Mouse (Mus musculus) intestine, embryonic 14.5 days (tissue): ENCODE data around the gene 1700067K01Rik. TPM values are rescaled to one million over a fixed set of nuclear protein-coding genes. Genes with fewer than 3 reads are reported as not detected.

Experiments
- ATAC-seq: fragments of 200-750 bp; cut with Nextera tagmentation; replicated peaks from 2 replicates; pipeline ENCODE4 v1.8.0; 2017; ENCODE audit warnings: low read depth, moderate number of reproducible peaks, moderate TSS enrichment, moderate library complexity; ENCODE audit not compliant: low FRiP score, low TSS enrichment
- DNase-seq: peaks from one replicate; pipeline ENCODE4 v3.0.0-alpha.2; 2018; ENCODE audit warnings: low spot score
- H3K27ac ChIP-seq: fragments of 300-500 bp; sonication (generic); 2 replicates; pipeline ENCODE4 v1.5.1; 2014; ENCODE audit warnings: low read depth, mild to moderate bottlenecking, control low read depth
- H3K27me3 ChIP-seq: fragments of 300-500 bp; sonication (generic); replicated peaks from 2 replicates; pipeline ENCODE4 v1.6.1; 2014; ENCODE audit warnings: low read length, control low read depth; ENCODE audit not compliant: control insufficient read depth, insufficient read depth
- H3K36me3 ChIP-seq: fragments of 300-500 bp; sonication (generic); 2 replicates; pipeline ENCODE4 v1.6.1; 2014; ENCODE audit warnings: low read length, control low read depth; ENCODE audit not compliant: control insufficient read depth, insufficient read depth
- H3K4me1 ChIP-seq: fragments of 300-500 bp; sonication (generic); replicated peaks from 2 replicates; pipeline ENCODE4 v1.6.1; 2014; ENCODE audit warnings: low read length, control low read depth, mixed read lengths; ENCODE audit not compliant: control insufficient read depth, insufficient read depth
- H3K4me2 ChIP-seq: fragments of 300-500 bp; sonication (generic); 2 replicates; pipeline ENCODE4 v1.6.1; 2014; ENCODE audit warnings: low read length
- H3K4me3 ChIP-seq: fragments of 300-500 bp; sonication (generic); 2 replicates; pipeline ENCODE4 v1.5.1; 2014; ENCODE audit warnings: low read depth, low read length, control low read depth, mixed read lengths
- H3K9ac ChIP-seq: fragments of 300-500 bp; sonication (generic); 2 replicates; pipeline ENCODE4 v1.6.1; 2014; ENCODE audit warnings: mild to moderate bottlenecking, low read length
- H3K9me3 ChIP-seq: fragments of 300-500 bp; sonication (generic); 2 replicates; pipeline ENCODE4 v1.6.1; 2016; ENCODE audit warnings: low read length, control low read depth; ENCODE audit not compliant: control insufficient read depth
- WGBS: fragments of 180-500 bp; shearing (Covaris S2); extraction: QIAGEN DNeasy Blood & Tissue Kit; methylation state at CpG from one replicate; pipeline ENCODE4 v1.1.7; 2014; 5-methylcytosine and 5-hydroxymethylcytosine counted together
- polyA plus RNA-seq: library from polyadenylated mRNA; unstranded; fragments of >200 nt; fragmentation: Nextera tagmentation; extraction: Ambion mirVana; gene quantifications from 2 replicates; pipeline ENCODE4 v1.2.1, GENCODE M21; 2014

Gene 1700067K01Rik
- polyA plus RNA-seq, 1 experiment from 2014 or later = 0.39 TPM

DNA sequence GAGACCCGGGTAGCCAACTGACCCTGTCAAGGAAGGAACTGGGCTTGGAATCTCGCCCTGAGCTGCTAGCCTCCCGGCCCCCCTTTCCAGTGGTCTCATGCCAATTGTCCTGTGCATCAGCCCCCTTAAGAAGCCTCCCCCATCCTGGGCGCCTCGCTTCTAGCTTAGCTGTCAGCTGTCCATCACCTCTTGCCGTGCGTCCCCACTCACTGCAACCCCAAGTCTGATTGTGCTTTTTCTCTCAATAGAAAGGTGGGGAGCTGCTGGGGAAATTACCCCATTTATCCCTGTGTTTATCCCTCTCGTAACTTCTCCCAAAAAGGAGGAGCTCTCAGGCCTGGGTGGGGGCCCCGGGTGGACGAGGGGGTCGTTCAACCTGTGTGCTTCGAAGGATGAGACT, 5.3 kb upstream of the 1700067K01Rik start:
- peak overlapping the region; percentile 81 for H3K4me2 ChIP-seq
- no peaks in the 10 kb centered on the region for H3K27me3 ChIP-seq
- no peak overlapping the region for H3K27ac ChIP-seq
- 19% methylated on average over 12 of the region's 12 CpGs for WGBS
- H3K4me3 ChIP-seq = peak overlapping the region; percentile 76
- no peak for DNase-seq
- no peaks in the 10 kb centered on the region for H3K9me3 ChIP-seq
- 0 out of 2 replicates have a peak, but pooled peaks have one; percentile 0 for ATAC-seq
- peaks cover 55% of the 10 kb centered on the region for H3K36me3 ChIP-seq
- peaks cover 17% of the 10 kb centered on the region for H3K4me1 ChIP-seq
- H3K9ac ChIP-seq = peak overlapping the region; percentile 79; the same call in 1 of the 2 replicates

GRCm38 (mm10) chr8:83996567-83997505, 4.5 kb upstream of the 1700067K01Rik start:
- 0% methylated on average over 47 of the region's 103 CpGs for WGBS
- ATAC-seq (peak; percentile 78), DNase-seq (peak; percentile 90)
- H3K27me3 ChIP-seq = no peaks in the 10 kb centered on the region
- H3K9ac ChIP-seq = peak overlapping the region; percentile 79
- H3K4me3 ChIP-seq = peak overlapping the region; percentile 76
- H3K4me2 ChIP-seq = peak overlapping the region; percentile 81
- H3K36me3 ChIP-seq = peaks cover 51% of the 10 kb centered on the region
- H3K27ac ChIP-seq = peak overlapping the region; percentile 97
- H3K9me3 ChIP-seq = no peaks in the 10 kb centered on the region
- H3K4me1 ChIP-seq = peaks cover 17% of the 10 kb centered on the region

DNA sequence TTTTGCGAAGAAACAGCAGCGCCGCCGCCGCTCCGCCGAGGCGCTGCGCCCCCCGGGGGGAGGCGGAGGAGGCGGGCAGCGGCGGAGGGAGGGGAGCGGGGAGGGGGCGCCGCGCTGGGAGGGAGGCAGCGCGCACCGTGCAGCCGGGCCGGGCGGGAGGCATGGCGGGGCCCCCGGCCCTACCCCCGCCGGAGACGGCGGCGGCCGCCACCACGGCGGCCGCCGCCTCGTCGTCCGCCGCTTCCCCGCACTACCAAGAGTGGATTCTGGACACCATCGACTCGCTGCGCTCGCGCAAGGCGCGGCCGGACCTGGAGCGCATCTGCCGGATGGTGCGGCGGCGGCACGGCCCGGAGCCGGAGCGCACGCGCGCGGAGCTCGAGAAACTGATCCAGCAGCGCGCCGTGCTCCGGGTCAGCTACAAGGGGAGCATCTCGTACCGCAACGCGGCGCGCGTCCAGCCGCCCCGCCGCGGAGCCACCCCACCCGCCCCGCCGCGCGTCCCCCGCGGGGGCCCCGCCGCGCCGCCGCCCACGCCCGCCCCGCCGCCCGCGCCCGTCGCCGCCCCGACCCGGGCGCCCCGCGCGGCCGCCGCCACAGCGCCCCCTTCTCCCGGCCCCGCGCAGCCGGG, 3.7 kb upstream of the 1700067K01Rik start, which contains the start of gene Samd1:
TSS of gene Samd1 (plus strand) at position 162 of the 631 bp plus-strand sequence.
- Histone ChIP-seq H3K27me3 (no peaks in the 10 kb centered on the region), H3K36me3 (peaks cover 45% of the 10 kb centered on the region), H3K27ac (peak within 1 kb of the TSS; percentile 97), H3K4me1 (peaks cover 17% of the 10 kb centered on the region), H3K9ac (peak within 1 kb of the TSS; percentile 79), H3K9me3 (no peaks in the 10 kb centered on the region), H3K4me2 (peak within 1 kb of the TSS; percentile 81), H3K4me3 (peak within 1 kb of the TSS; percentile 76)
- 1% methylated on average over 42 of the region's 112 CpGs for WGBS
- peak; percentile 78 for DNase-seq
- ATAC-seq = 0 out of 2 replicates have a peak, but pooled peaks have one; percentile 7

- peak; percentile 85 for DNase-seq
- Histone ChIP-seq H3K4me2 (peak overlapping the region; percentile 68), H3K27me3 (no peaks in the 10 kb centered on the region), H3K4me3 (peak overlapping the region; percentile 76), H3K27ac (peak overlapping the region; percentile 97), H3K9ac (peak overlapping the region; percentile 62), H3K4me1 (peaks cover 17% of the 10 kb centered on the region), H3K36me3 (peaks cover 43% of the 10 kb centered on the region), H3K9me3 (no peaks in the 10 kb centered on the region)
- WGBS = 1% methylated on average over 80 of the region's 92 CpGs
- no peak for ATAC-seq
These were observed 2.9 kb upstream of the 1700067K01Rik start for GRCm38 (mm10) chr8:83998231-83999056.

DNA sequence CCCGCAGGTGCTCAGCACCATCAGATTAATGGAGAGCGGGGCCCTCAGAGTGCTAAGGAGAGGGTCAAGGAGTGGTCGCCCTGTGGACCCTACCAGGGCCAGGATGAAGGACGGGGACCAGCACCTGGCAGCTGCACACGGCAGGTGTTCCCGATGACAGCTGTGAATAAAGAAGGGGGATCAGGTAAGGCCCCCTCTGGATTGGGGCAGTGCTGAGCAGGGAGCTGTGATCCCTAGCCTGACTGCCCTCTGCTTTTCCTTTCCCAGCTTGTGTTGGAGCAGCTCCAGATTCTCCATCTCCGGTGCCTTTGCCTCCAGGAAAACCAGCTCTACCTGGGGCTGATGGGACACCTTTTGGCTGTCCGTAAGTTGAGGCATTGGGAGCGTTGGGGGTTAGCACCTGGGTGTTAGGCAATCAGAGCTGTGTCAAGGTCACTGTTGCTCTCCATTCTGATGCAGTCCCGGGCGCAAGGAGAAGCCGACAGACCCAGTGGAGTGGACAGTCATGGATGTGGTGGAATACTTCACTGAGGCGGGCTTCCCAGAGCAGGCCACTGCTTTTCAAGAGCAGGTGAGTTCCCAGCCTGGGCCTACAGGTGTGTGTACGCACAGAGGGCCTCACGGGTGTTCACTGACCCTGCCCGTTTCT, 2.1 kb upstream of the 1700067K01Rik start:
- no peak for DNase-seq
- 63% methylated on average over 16 of the region's 16 CpGs for WGBS
- H3K4me1 ChIP-seq = peaks cover 20% of the 10 kb centered on the region
- peaks cover 36% of the 10 kb centered on the region for H3K36me3 ChIP-seq
- H3K27me3 ChIP-seq = no peaks in the 10 kb centered on the region
- ATAC-seq = no peak
- no peaks in the 10 kb centered on the region for H3K9me3 ChIP-seq
- peak overlapping the region; percentile 68 for H3K4me2 ChIP-seq
- H3K27ac ChIP-seq = no peak overlapping the region
- peak overlapping the region; percentile 76 for H3K4me3 ChIP-seq
- H3K9ac ChIP-seq = peak overlapping the region; percentile 62

DNA sequence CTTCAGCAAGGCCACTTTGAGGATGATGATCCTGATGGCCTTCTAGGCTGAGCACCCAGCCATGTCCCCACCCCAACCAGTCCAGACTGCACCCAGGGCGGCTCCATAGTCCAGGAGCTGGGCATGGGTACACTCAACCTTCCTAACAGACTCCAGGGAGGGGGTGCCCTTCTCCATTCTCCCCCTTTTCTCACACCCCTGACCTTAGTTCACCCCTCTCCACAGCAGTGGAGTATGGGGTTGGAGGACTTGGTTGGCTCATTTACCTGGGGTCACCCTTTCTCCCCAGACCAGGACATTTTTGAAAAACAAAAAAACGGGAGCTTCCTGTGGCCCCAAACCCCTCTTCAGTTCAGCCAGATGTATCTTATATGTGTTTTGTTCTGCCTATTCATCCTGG, 1.5 kb upstream of the 1700067K01Rik start:
- Histone ChIP-seq H3K4me3 (no peak overlapping the region), H3K36me3 (peaks cover 30% of the 10 kb centered on the region), H3K4me2 (no peak overlapping the region), H3K27ac (no peak overlapping the region), H3K4me1 (peaks cover 21% of the 10 kb centered on the region), H3K27me3 (no peaks in the 10 kb centered on the region), H3K9ac (no peak overlapping the region), H3K9me3 (no peaks in the 10 kb centered on the region)
- WGBS = 95% methylated on average over 2 of the region's 2 CpGs
- no peak for ATAC-seq
- DNase-seq = no peak

- Histone ChIP-seq H3K4me2 (no peak overlapping the region), H3K4me3 (no peak overlapping the region), H3K9ac (no peak overlapping the region), H3K4me1 (peaks cover 19% of the 10 kb centered on the region), H3K9me3 (no peaks in the 10 kb centered on the region), H3K27ac (no peak overlapping the region), H3K27me3 (no peaks in the 10 kb centered on the region), H3K36me3 (peaks cover 26% of the 10 kb centered on the region)
- no peak for ATAC-seq
- no peak for DNase-seq
- 69% methylated on average over 12 of the region's 12 CpGs for WGBS
These were observed 1.8 kb downstream of the 1700067K01Rik start for GRCm38 (mm10) chr8:84002957-84003611.
